Mouse (Mus musculus) ES-Bruce4 (cell line): ENCODE data around the gene Ttc21b.

Experiments
- CTCF ChIP-seq: IDR thresholded peaks from one replicate; pipeline ENCODE4 v1.8.1; 2011; ENCODE audit warnings: low read depth, low read length
- POLR2A ChIP-seq: IDR thresholded peaks from one replicate; pipeline ENCODE4 v1.8.1; 2011; ENCODE audit warnings: low read length; ENCODE audit not compliant: insufficient read depth

DNA sequence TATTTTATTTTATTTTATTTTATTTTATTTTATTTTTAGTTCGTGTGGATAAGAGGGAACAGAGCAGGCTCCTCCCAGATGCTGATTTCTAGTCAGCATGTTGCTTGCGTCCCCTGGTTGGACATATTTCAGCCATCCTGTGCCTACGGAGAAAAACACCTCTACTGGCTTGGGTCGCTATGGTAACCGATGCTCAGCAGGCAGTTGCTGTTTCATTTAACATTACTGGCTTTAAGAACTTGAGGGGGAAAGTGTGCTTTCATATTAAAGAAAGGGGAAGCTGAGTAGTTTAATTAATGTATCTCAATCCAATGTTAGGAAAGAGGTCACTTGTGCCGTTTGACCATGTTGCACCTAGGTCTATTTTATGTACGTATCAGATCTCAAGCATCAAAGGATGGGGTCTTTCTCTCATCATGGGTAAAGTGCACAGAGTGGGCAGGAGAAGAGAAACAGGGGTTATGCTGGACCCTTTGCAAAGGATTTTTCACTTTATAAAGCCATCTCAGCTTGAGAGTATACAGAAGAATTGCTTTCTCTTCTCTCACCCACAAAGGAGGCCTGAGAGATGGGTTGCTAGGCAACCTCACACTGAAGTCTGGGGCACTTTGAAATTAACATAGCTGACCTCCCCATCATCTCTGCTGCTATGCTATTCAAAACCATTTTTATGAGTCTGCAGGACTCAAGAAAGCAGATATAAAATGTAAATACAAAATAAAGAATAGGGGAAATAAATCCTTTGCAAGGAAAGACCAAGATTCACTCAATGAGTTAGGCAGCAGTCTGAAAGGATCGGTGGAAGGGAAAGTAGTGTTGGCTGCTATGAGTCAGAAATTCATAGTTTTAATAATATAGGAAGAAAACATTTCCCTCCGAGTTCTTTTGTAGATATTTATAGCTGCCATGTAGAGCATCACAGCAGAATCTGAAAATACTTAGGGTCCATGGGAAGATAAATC, 78.2 kb downstream of the Ttc21b start:
- TF ChIP-seq CTCF, result no peak
- no peak for TF ChIP-seq POLR2A
